Mouse (Mus musculus) stomach, embryonic 16.5 days (tissue): Measurements from ENCODE around the gene Adam12. TPM values are rescaled to one million over a fixed set of nuclear protein-coding genes. Genes with fewer than 3 reads are reported as not detected.

Experiments
- ATAC-seq: fragments of 200-750 bp; cut with Nextera tagmentation; 2 replicates; pipeline ENCODE4 v1.8.0; 2017; ENCODE audit warnings: moderate number of reproducible peaks, moderate TSS enrichment; ENCODE audit not compliant: insufficient read depth, low FRiP score
- H3K27ac ChIP-seq: fragments of 300-500 bp; sonication (generic); 2 replicates; pipeline ENCODE4 v1.5.1; 2014; ENCODE audit warnings: low read length
- H3K27me3 ChIP-seq: fragments of 300-500 bp; sonication (generic); 2 replicates; pipeline ENCODE4 v1.6.1; 2014; ENCODE audit warnings: low read length, control low read depth, mixed read lengths; ENCODE audit not compliant: control insufficient read depth, insufficient read depth
- H3K36me3 ChIP-seq: fragments of 300-500 bp; sonication (generic); 2 replicates; pipeline ENCODE4 v1.6.1; 2014; ENCODE audit warnings: low read length; ENCODE audit not compliant: control insufficient read depth, insufficient read depth
- H3K4me1 ChIP-seq: fragments of 300-500 bp; sonication (generic); 2 replicates; pipeline ENCODE4 v1.6.1; 2014; ENCODE audit warnings: low read length, control low read depth, mixed read lengths; ENCODE audit not compliant: control insufficient read depth, insufficient read depth
- H3K4me2 ChIP-seq: fragments of 300-500 bp; sonication (generic); 2 replicates; pipeline ENCODE4 v1.6.1; 2014; ENCODE audit warnings: low read depth, low read length, mixed read lengths
- H3K4me3 ChIP-seq: fragments of 300-500 bp; sonication (generic); replicated peaks from 2 replicates; pipeline ENCODE4 v1.5.1; 2014; ENCODE audit warnings: mild to moderate bottlenecking, low read length
- H3K9ac ChIP-seq: fragments of 300-500 bp; sonication (generic); 2 replicates; pipeline ENCODE4 v1.6.1; 2014; ENCODE audit warnings: low read length
- H3K9me3 ChIP-seq: fragments of 300-500 bp; sonication (generic); replicated peaks from 2 replicates; pipeline ENCODE4 v1.6.1; 2016; ENCODE audit warnings: low read length, control low read depth; ENCODE audit not compliant: control insufficient read depth
- WGBS: fragments of 180-500 bp; shearing (Covaris S2); extraction: QIAGEN DNeasy Blood & Tissue Kit; methylation state at CpG from one replicate; pipeline ENCODE4 v1.1.7; 2014; 5-methylcytosine and 5-hydroxymethylcytosine counted together
- polyA plus RNA-seq: library from polyadenylated mRNA; unstranded; fragments of >200 nt; fragmentation: Nextera tagmentation; extraction: Ambion mirVana; gene quantifications from 2 replicates; pipeline ENCODE4 v1.2.1, GENCODE M21; 2015

Gene Adam12
- polyA plus RNA-seq, 1 experiment from 2014 or later, result 4.4 TPM

- Histone ChIP-seq H3K36me3 (no peaks in the 10 kb centered on the region), H3K9me3 (no peaks in the 10 kb centered on the region), H3K4me1 (peaks cover 9% of the 10 kb centered on the region; the same call in 1 of the 2 replicates), H3K9ac (no peak overlapping the region), H3K4me2 (no peak overlapping the region), H3K27ac (no peak overlapping the region), H3K4me3 (no peak overlapping the region), H3K27me3 (no peaks in the 10 kb centered on the region)
- 53% methylated on average over 6 of the region's 6 CpGs for WGBS
- ATAC-seq, result no peak
Measured at GRCm38 (mm10) chr7:134190101-134190500, 41.8 kb downstream of the Adam12 start.

GRCm38 (mm10) chr7:134188565-134188964, 43.4 kb downstream of the Adam12 start:
- Histone ChIP-seq H3K9ac (no peak overlapping the region), H3K27me3 (no peaks in the 10 kb centered on the region), H3K4me1 (peaks cover 9% of the 10 kb centered on the region; the same call in 1 of the 2 replicates), H3K4me3 (no peak overlapping the region), H3K4me2 (no peak overlapping the region), H3K27ac (no peak overlapping the region), H3K36me3 (no peaks in the 10 kb centered on the region), H3K9me3 (0 out of 2 replicates have a peak, but pooled peaks cover 4% of the 10 kb centered on the region)
- ATAC-seq, result no peak
- WGBS, result 67% methylated on average over 6 of the region's 6 CpGs

- H3K27me3 ChIP-seq, result no peaks in the 10 kb centered on the region
- ATAC-seq, result no peak
Measured at GRCm38 (mm10) chr7:134187946-134188345, 44.0 kb downstream of the Adam12 start.

DNA sequence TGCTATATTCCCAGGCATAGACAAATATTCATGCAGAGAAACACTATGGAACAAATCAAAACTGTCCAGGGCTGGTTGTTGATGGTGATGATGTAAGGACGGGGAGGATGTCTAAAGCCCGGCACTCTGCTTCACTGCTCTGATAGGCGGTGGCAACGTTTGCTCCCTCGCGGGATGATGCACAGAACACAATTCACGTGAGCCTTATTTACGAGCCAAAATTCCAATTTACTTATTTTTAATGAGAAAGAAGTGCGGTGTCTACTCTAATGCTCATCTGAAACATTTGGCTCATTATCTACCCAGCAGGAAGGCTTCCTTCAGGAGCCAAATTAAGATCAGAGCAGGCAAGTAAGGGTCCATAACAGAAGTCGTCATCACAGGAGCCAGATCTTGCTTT, 45.4 kb downstream of the Adam12 start:
- WGBS, result 91% methylated on average over 10 of the region's 10 CpGs
- Histone ChIP-seq H3K4me2 (no peak overlapping the region), H3K4me3 (no peak overlapping the region), H3K27me3 (no peaks in the 10 kb centered on the region), H3K36me3 (no peaks in the 10 kb centered on the region), H3K4me1 (peaks cover 9% of the 10 kb centered on the region; the same call in 1 of the 2 replicates), H3K27ac (no peak overlapping the region), H3K9me3 (0 out of 2 replicates have a peak, but pooled peaks cover 4% of the 10 kb centered on the region), H3K9ac (no peak overlapping the region)
- no peak for ATAC-seq

More at GRCm38 (mm10) chr7:134187946-134188345, 44.0 kb downstream of the Adam12 start:
- H3K27ac ChIP-seq, result no peak overlapping the region
- no peaks in the 10 kb centered on the region for H3K36me3 ChIP-seq
- 59% methylated on average over 1 of the region's 1 CpGs for WGBS
- no peak overlapping the region for H3K4me2 ChIP-seq
- H3K9ac ChIP-seq, result no peak overlapping the region
- H3K4me3 ChIP-seq, result no peak overlapping the region
- H3K4me1 ChIP-seq, result peaks cover 9% of the 10 kb centered on the region; the same call in 1 of the 2 replicates
- H3K9me3 ChIP-seq, result 0 out of 2 replicates have a peak, but pooled peaks cover 4% of the 10 kb centered on the region

GRCm38 (mm10) chr7:134185751-134186150, 46.2 kb downstream of the Adam12 start:
- ATAC-seq, result no peak
- no peak overlapping the region for H3K4me2 ChIP-seq
- WGBS, result 70% methylated on average over 4 of the region's 4 CpGs
- no peaks in the 10 kb centered on the region for H3K27me3 ChIP-seq
- H3K27ac ChIP-seq, result no peak overlapping the region
- 0 out of 2 replicates have a peak, but pooled peaks cover 4% of the 10 kb centered on the region for H3K9me3 ChIP-seq
- H3K4me3 ChIP-seq, result no peak overlapping the region
- no peaks in the 10 kb centered on the region for H3K36me3 ChIP-seq
- H3K4me1 ChIP-seq, result peaks cover 9% of the 10 kb centered on the region; the same call in 1 of the 2 replicates
- H3K9ac ChIP-seq, result no peak overlapping the region

GRCm38 (mm10) chr7:134181717-134182116, 50.2 kb downstream of the Adam12 start:
- Histone ChIP-seq H3K9me3 (0 out of 2 replicates have a peak, but pooled peaks cover 4% of the 10 kb centered on the region), H3K4me1 (no peaks in the 10 kb centered on the region)

GRCm38 (mm10) chr7:134181056-134181455, 50.9 kb downstream of the Adam12 start:
- WGBS, result 77% methylated on average over 1 of the region's 1 CpGs
- Histone ChIP-seq H3K4me1 (no peaks in the 10 kb centered on the region), H3K27me3 (no peaks in the 10 kb centered on the region), H3K4me3 (no peak overlapping the region), H3K4me2 (no peak overlapping the region), H3K27ac (no peak overlapping the region), H3K36me3 (no peaks in the 10 kb centered on the region), H3K9ac (no peak overlapping the region), H3K9me3 (0 out of 2 replicates have a peak, but pooled peaks cover 4% of the 10 kb centered on the region)
- no peak for ATAC-seq

More at GRCm38 (mm10) chr7:134181717-134182116, 50.2 kb downstream of the Adam12 start:
- ATAC-seq, result no peak
- Histone ChIP-seq H3K27me3 (no peaks in the 10 kb centered on the region), H3K9ac (no peak overlapping the region), H3K4me3 (no peak overlapping the region), H3K4me2 (no peak overlapping the region), H3K36me3 (no peaks in the 10 kb centered on the region), H3K27ac (no peak overlapping the region)
- WGBS, result 73% methylated on average over 1 of the region's 1 CpGs

GRCm38 (mm10) chr7:134177051-134177450, 54.9 kb downstream of the Adam12 start:
- Histone ChIP-seq H3K9ac (no peak overlapping the region), H3K27ac (no peak overlapping the region), H3K27me3 (no peaks in the 10 kb centered on the region), H3K36me3 (no peaks in the 10 kb centered on the region), H3K4me1 (no peaks in the 10 kb centered on the region), H3K4me2 (no peak overlapping the region), H3K9me3 (no peaks in the 10 kb centered on the region), H3K4me3 (no peak overlapping the region)
- WGBS, result 60% methylated on average over 2 of the region's 2 CpGs
- ATAC-seq, result no peak

DNA sequence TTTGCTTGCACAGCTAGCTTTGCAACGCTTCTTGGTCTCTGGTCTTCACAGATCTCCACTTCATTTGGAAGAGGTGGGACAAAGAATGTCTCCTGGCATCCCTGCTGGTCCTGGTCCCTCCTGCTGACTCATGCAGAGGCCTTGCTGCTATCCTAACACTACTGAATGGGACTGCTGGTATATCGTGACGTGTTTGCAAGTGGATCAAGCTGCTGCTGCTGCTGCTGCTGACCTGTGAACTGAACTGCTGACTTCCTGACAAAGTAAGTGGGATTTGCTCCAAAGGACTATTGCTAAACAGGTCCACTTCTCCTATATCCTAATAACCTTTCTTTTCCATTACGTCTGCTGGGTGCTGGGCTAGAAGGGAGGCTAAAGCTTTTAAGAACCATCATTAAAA, 56.7 kb downstream of the Adam12 start:
- Histone ChIP-seq H3K9me3 (no peaks in the 10 kb centered on the region), H3K27ac (no peak overlapping the region)
- 71% methylated on average over 4 of the region's 4 CpGs for WGBS

More for the DNA sequence above, 56.7 kb downstream of the Adam12 start:
- H3K4me2 ChIP-seq, result no peak overlapping the region
- H3K4me1 ChIP-seq, result no peaks in the 10 kb centered on the region
- no peak overlapping the region for H3K4me3 ChIP-seq
- no peaks in the 10 kb centered on the region for H3K27me3 ChIP-seq
- H3K36me3 ChIP-seq, result no peaks in the 10 kb centered on the region
- ATAC-seq, result no peak
- no peak overlapping the region for H3K9ac ChIP-seq
